Mouse (Mus musculus): ENCODE results near the gene Olfr313. TPM values are rescaled to one million over a fixed set of nuclear protein-coding genes. Genes with fewer than 3 reads are reported as not detected.
"Not testable (repeated sequence)": the region's sequence is repeated elsewhere in the genome, so short reads cannot be mapped to it uniquely, and the experiment has no call there.

Olfr313 gene
- polyA plus RNA-seq (2012) = not detected in 2 replicates

- TF ChIP-seq GATA1 (IDR thresholded peaks at IDR 0.05; ENCODE audit: low read length) = not testable (repeated sequence)
Observed at GRCm38 (mm10) chr11:58814700-58815099, at the start of gene Olfr313. Olfr313 (plus strand) TSS chr11:58815000.

- no peak for TF ChIP-seq GATA1 (IDR thresholded peaks at IDR 0.05; ENCODE audit: low read length)
Observed at GRCm38 (mm10) chr11:58772888-58773287, 41.9 kb upstream of the Olfr313 start, which contains the start of gene Olfr315. Olfr315 (plus strand) TSS chr11:58773188.

- TF ChIP-seq GATA1 (IDR thresholded peaks at IDR 0.05; ENCODE audit: low read length) = no peak
Observed at GRCm38 (mm10) chr11:58782480-58783089, 32.2 kb upstream of the Olfr313 start, which contains the start of gene Olfr314. Olfr314 (plus strand) TSS chr11:58782952.

GRCm38 (mm10) chr11:58784182-58784581, 30.6 kb upstream of the Olfr313 start:
- no peak for TF ChIP-seq GATA1 (IDR thresholded peaks at IDR 0.05; ENCODE audit: low read length)

- no peak for TF ChIP-seq GATA1 (IDR thresholded peaks at IDR 0.05; ENCODE audit: low read length)
Observed at GRCm38 (mm10) chr11:58787651-58788050, 27.1 kb upstream of the Olfr313 start.

GRCm38 (mm10) chr11:58788346-58788745, 26.5 kb upstream of the Olfr313 start:
- TF ChIP-seq GATA1 (IDR thresholded peaks at IDR 0.05; ENCODE audit: low read length) = no peak

GRCm38 (mm10) chr11:58789532-58789931, 25.3 kb upstream of the Olfr313 start:
- TF ChIP-seq GATA1 (IDR thresholded peaks at IDR 0.05; ENCODE audit: low read length) = no peak

- TF ChIP-seq GATA1 (IDR thresholded peaks at IDR 0.05; ENCODE audit: low read length) = no peak
Observed at GRCm38 (mm10) chr11:58790053-58790452, 24.7 kb upstream of the Olfr313 start.

- TF ChIP-seq GATA1 (IDR thresholded peaks at IDR 0.05; ENCODE audit: low read length) = no peak
Observed at GRCm38 (mm10) chr11:58790646-58791045, 24.2 kb upstream of the Olfr313 start.

GRCm38 (mm10) chr11:58795856-58796255, 18.9 kb upstream of the Olfr313 start:
- no peak for TF ChIP-seq GATA1 (IDR thresholded peaks at IDR 0.05; ENCODE audit: low read length)

- no peak for TF ChIP-seq GATA1 (IDR thresholded peaks at IDR 0.05; ENCODE audit: low read length)
Observed at GRCm38 (mm10) chr11:58796850-58797249, 17.9 kb upstream of the Olfr313 start.

GRCm38 (mm10) chr11:58799747-58800146, 15.1 kb upstream of the Olfr313 start:
- TF ChIP-seq GATA1 (IDR thresholded peaks at IDR 0.05; ENCODE audit: low read length) = no peak

- no peak for TF ChIP-seq GATA1 (IDR thresholded peaks at IDR 0.05; ENCODE audit: low read length)
Observed at GRCm38 (mm10) chr11:58801558-58802228, 13.1 kb upstream of the Olfr313 start, which contains the start of gene Fam183b. Fam183b (minus strand) TSS chr11:58801960.

GRCm38 (mm10) chr11:58803871-58804270, 10.9 kb upstream of the Olfr313 start:
- no peak for TF ChIP-seq GATA1 (IDR thresholded peaks at IDR 0.05; ENCODE audit: low read length)

- no peak for TF ChIP-seq GATA1 (IDR thresholded peaks at IDR 0.05; ENCODE audit: low read length)
Observed at GRCm38 (mm10) chr11:58804393-58804792, 10.4 kb upstream of the Olfr313 start.

GRCm38 (mm10) chr11:58812001-58812400, 2.8 kb upstream of the Olfr313 start:
- TF ChIP-seq GATA1 (IDR thresholded peaks at IDR 0.05; ENCODE audit: low read length) = no peak

GRCm38 (mm10) chr11:58815676-58816075, 876 bp downstream of the Olfr313 start:
- no peak for TF ChIP-seq GATA1 (IDR thresholded peaks at IDR 0.05; ENCODE audit: low read length)

Data from G1E-ER4 (cell line).